Mouse (Mus musculus) kidney, postnatal 14 days (tissue): ENCODE results near the gene Pcbp4.

Experiments
- DNase-seq: peaks from one replicate; pipeline ENCODE4 v3.0.0; 2022; ENCODE audit warnings: mixed read lengths

The Pcbp4 gene

GRCm38 (mm10) chr9:106453271-106454070 lies at the start of gene Pcbp4:
TSS of gene Pcbp4 (plus strand) at chr9:106453291.
- peak; percentile 87 for DNase-seq

- DNase-seq = peak; percentile 60
Observed at GRCm38 (mm10) chr9:106405275-106405674, 47.8 kb upstream of the Pcbp4 start.

DNA sequence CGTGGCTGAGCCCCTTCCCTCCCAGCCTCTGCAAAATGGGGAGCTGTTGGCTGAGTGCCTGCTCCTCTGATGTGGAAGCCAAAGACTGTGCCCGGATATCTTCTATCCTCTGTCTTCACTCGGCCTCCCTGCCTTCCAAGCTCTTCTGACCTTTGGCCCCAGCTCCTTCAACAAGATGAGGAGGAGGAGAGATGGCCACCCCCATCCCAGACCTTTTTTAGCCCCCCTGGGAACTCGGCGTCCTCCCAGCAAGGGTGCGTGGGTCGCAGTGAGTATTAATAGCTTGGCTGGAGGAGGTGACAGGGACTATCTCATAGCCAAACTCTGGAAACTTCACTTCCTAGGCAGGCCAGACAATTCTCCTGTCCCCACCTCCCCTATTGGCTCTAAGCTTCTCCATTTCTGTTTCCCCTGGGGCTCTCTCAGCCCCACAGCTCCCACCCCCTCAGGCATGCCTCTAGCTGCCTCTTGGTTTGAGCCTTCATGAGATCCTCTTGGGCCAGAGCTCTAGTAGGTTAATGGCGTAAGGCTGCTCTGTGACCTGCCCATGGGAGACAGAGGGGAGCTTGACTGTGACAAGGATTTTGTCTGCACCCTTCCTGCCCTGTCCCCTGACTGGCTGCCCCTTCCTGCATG lies 46.5 kb upstream of the Pcbp4 start:
- DNase-seq = peak; percentile 57

GRCm38 (mm10) chr9:106409096-106409495 lies 44.0 kb upstream of the Pcbp4 start:
- DNase-seq = no peak

GRCm38 (mm10) chr9:106410086-106410650 lies 42.9 kb upstream of the Pcbp4 start:
- DNase-seq = no peak

GRCm38 (mm10) chr9:106411091-106411594 lies 41.9 kb upstream of the Pcbp4 start:
- DNase-seq = no peak

GRCm38 (mm10) chr9:106411729-106412128 lies 41.4 kb upstream of the Pcbp4 start:
- no peak for DNase-seq

- DNase-seq = no peak
Observed at GRCm38 (mm10) chr9:106412210-106412609, 40.9 kb upstream of the Pcbp4 start.

- no peak for DNase-seq
Observed at GRCm38 (mm10) chr9:106413606-106414005, 39.5 kb upstream of the Pcbp4 start.

DNA sequence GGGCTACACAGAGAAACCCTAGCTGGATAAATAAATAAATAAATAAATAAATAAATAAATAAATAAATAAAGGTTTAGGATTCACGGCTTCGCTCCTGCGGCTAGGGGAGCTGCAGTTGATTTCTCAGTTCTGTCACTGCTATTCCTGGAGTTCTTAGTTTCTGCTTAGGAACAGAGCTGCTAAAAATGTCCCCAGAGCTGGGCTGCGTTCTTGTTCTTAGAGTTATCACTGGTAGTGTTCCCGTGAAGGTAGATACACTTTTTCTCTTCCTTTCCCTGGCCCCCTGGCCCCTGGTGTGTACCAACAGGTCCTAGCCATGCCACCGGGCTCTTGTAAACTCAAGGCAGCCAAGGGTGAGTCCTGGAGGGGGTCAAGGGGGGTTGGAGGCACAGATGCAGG lies 36.3 kb upstream of the Pcbp4 start:
- DNase-seq = no peak

DNA sequence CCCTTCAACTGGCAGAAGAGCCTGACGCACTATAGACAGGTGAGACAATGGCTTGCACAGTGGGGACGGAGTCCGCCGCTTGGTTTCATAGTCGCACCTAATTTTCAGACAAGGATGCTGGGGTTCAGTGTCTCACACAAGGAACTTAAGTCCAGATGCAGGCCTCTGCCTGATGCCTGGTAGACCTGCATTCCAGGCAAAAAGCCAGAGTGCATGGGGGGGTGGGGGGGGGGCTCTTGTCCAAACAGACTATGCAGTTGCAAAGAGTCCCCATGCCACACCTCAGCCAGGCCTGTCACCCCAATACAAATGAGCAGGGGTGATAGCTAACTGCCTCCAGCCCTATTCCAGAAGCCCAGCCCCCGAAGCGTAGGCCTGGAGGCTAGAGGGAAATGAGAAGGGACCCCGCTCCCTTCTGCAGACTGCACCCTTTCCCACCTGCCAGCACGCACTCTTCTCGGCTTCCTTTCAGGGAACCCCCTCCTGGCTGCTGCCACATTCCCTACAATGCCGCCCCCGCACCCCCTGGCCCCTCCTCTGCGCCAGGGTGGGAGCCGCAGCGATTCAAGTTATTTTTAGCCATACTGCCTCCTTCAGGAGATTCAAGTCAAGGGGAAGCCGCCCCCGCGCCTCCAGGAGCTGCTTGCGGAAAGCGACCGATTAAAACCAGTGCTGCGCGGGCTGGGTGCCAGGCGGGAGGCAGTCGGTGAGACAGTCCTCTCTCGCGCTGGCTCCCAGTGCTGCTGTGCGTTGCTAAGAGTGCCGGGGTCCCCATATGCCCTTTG lies 35.1 kb upstream of the Pcbp4 start:
- DNase-seq = peak; percentile 90

DNA sequence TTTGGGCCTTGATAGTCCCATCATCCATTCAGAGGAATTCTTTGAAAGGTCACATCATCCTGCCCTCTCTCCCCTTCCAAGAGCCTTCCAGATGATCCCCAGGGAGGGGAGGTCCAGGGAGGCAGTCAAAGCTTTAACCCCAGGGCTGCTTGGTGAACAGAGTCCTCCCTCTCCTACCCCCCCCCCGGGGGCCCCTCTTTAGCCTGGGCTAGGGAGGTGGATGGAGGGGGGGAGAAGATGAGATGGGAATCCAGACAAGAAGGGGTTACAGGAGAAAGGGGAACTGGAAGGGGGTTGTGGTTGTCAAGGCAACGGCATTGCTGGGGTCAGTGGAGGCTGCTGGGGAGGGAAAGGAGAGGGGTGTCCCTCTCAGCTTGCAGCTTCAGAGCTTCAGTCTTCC lies 32.5 kb upstream of the Pcbp4 start:
- DNase-seq = no peak

- DNase-seq = no peak
Observed at GRCm38 (mm10) chr9:106421033-106421864, 31.8 kb upstream of the Pcbp4 start.

GRCm38 (mm10) chr9:106421865-106422160 lies 31.3 kb upstream of the Pcbp4 start:
- peak; percentile 92 for DNase-seq

GRCm38 (mm10) chr9:106428719-106429220 lies 24.3 kb upstream of the Pcbp4 start:
- no peak for DNase-seq

DNA sequence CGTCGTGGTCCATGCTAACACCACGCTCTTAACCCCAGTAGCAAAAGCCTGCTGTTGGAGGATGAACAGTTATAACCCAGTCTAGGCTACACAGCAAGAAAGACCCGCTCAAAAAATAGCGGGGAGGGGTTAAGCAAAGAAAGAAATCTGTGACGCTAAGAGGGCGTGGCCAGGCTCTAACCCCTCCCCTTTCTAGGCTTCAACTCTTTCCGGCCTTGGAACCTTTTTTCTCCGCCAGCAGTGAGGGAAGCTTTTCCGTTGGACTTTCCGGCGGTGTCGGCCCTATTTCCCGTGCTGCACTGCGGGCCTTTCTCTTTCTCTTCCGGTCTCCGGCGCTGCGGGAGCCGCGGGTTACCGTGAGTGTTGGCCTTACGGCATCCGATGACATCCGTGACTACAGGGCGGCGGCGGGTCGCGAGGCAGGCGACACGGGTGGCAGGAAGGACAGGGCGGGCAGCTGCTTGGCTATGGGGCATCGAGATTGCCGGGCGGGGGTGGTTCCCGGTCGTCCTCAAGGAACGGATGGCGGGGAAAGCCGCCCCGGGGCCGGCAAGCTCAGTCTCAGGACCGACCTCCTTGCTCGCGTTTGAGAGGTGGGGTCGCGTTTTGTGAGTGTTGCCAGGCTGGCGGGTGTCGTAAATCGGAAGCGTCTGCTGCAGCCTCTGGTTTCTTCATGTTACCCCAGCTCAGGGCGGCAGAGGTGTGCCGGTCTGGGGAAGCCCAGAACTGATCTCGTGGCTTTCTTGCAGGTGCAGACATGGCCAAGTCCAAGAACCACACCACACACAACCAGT lies 23.7 kb upstream of the Pcbp4 start, which contains the start of gene Rpl29:
Gene Rpl29 (plus strand): TSS at position 234 of the 794 bp plus-strand sequence.
- peak; percentile 97 for DNase-seq

GRCm38 (mm10) chr9:106430015-106430264 lies 23.2 kb upstream of the Pcbp4 start:
- no peak for DNase-seq

DNA sequence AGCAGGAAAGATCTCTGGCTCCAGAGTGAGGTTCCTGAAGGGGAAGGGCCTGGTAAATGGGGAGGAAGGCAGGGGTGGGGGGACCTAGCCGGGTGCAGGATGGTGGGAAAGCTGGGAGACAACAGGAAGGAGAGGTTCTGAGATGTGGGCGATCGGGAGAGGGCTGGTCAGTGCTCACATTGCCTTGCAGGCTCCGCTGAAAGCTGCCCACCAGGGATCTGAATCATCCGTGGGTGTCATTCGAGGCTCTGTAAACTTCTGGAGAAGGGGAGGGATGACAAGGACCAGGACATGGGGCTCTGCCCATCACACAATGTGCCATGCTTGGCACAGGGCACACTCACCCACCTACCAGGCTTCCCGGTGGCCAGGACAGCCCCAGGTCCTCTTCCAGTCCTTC lies 19.7 kb upstream of the Pcbp4 start:
- no peak for DNase-seq

DNA sequence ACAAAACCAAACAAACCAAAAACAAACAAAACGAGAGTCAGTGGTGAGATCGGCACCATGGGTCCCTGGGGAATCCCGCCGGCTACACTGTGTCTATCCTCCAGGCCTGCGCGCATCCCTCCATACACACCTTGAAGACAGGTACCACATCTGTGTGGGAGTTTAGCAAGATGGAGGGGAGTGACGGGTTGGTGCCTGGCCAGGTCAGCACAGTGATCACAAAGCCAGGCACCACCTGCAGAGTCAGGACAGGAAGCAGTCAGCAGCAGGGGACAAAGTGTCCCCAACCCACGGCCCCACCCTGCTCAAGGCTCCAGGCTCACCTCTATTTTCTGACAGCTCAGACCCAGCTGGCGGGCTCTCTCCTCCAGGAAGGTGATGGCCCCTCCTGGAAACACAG lies 16.5 kb upstream of the Pcbp4 start:
- no peak for DNase-seq

- no peak for DNase-seq
Observed at GRCm38 (mm10) chr9:106442680-106443079, 10.4 kb upstream of the Pcbp4 start.

GRCm38 (mm10) chr9:106444836-106445235 lies 8.3 kb upstream of the Pcbp4 start:
- peak; percentile 51 for DNase-seq
